Mouse (Mus musculus) c-Kit-positive CD71-positive TER-119-negative erythroid progenitor cells, embryonic 14.5 days (primary cell): ENCODE results near the gene Ift140.
"Not testable (repeated sequence)": the region's sequence is repeated elsewhere in the genome, so short reads cannot be mapped to it uniquely, and the experiment has no call there.

Experiments
- DNase-seq: peaks from one replicate; pipeline ENCODE4 v3.0.0-alpha.2; 2013; ENCODE audit warnings: low read depth

Ift140 gene

GRCm38 (mm10) chr17:25117263-25117662 lies 101.4 kb downstream of the Ift140 start:
- DNase-seq: no peak

GRCm38 (mm10) chr17:25120406-25120805 lies 104.5 kb downstream of the Ift140 start, which contains the start of gene Ptx4:
Ptx4 (plus strand) TSS chr17:25120760.
- no peak for DNase-seq

DNA sequence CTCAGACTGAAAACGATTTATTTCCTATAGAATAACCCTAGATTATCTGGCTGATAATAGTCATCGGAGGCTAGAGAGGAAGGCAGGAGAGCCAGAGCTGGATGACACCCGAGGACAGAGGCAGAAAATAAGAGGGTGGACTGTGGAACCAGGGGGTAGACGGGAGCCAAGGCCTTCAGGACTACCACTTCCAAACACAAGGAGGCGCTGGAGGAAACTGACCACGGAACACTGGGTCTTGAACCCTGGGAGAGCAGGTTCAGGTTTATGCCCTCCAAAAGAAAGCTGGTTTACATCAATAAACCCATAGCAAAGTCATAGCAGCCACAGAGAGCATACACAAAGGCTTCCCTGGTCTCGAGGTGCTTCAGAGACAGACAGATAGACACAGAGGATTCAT lies 108.1 kb downstream of the Ift140 start:
- no peak for DNase-seq

DNA sequence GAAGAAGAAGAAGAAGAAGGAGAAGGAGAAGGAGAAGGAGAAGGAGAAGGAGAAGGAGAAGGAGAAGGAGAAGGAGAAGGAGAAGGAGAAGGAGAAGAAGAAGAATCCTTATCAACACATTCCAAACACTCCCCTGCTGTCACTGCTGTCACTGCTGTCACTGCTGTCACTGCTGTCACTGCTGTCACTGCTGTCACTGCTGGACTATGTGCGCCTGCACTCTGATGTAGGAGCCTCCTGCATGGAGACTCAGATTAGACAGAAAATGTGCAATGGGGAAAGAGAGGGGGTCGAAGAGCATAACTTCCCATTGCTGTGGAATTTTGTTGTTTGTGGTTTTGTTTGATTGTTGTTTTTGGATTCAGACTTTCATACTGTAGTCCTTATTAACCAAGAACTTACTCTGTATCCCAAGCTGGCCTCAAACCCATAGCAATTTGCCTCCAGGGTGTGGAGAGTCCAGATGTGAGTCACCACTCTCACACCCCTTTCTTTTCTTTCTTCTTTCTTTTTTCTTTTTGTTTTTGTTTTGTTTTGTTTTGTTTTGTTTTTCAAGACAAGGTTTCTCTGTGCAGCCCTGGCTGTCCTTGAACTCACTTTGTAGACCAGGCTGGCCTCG lies 109.7 kb downstream of the Ift140 start:
- not testable (repeated sequence) for DNase-seq

- peak; percentile 55 for DNase-seq
These were observed 111.2 kb downstream of the Ift140 start for GRCm38 (mm10) chr17:25127079-25127478.

- DNase-seq: no peak
These were observed 111.8 kb downstream of the Ift140 start for GRCm38 (mm10) chr17:25127681-25128080.

DNA sequence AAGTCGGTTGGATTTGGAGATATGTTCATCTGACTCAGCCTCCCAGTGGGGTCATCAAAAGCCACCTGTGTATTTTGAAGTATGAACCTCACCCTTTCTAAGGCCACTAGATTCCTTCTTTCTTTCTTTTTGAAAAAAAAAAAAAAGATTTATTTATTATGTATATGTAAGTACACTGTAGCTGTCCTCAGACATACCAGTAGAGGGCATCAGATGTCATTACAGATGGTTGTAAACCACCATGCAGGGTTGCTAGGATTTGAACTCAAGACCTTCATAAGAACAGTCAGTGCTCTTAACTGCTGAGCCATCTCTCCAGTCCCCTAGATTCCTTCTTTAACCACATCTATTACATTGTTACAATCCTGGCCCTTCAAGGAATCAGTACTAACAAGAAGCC lies 114.2 kb downstream of the Ift140 start:
- no peak for DNase-seq

GRCm38 (mm10) chr17:25133275-25133698 lies 117.4 kb downstream of the Ift140 start, which contains the start of gene Clcn7:
Clcn7 (plus strand) TSS chr17:25133391.
- peak; percentile 86 for DNase-seq

DNA sequence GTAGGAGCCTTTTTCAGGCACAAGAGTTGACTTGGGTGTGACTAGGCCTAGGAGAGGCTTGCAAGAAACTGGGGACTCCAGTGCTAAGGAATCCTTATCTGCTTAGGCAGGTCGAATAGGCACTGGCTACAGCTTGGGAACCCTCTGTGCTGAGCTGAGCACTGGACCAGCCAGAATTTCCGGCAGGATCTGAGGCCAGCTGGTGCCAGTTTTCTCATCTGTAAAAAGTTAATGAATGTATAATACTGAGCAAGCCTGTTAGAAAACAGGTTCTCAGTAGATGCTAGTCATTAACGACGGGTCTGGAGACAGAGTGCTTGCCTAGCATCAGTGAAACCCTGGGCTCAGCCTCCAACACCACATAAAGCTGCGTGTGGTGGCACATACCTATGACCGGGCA lies 119.7 kb downstream of the Ift140 start:
- no peak for DNase-seq

DNA sequence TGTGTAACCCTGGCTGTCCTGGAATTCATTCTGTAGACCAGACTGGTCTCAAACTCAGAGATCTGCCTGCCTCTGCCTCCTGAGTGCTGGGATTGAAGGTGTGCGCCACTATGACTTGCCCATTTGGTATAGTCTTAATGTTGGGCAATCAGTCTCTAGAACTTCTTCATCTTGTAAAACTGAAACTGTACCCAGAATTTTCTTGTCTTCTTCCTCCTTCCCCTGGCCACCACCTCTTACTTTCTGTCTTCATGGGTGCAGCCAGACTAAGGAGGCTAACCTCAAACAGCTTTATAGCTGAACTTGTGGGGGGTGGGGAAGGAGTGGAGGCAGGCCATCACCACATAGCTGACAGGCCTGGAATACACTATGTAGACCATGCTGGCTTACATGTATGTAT lies 122.9 kb downstream of the Ift140 start:
- no peak for DNase-seq

- no peak for DNase-seq
These were observed 124.1 kb downstream of the Ift140 start for GRCm38 (mm10) chr17:25139960-25140359.
